Mouse (Mus musculus) gastrocnemius, adult 18-20 months (tissue): Measurements from ENCODE around the gene Slc26a10. TPM values are rescaled to one million over a fixed set of nuclear protein-coding genes. Genes with fewer than 3 reads are reported as not detected.

Experiments
- DNase-seq: peaks from one replicate; pipeline ENCODE4 v3.0.0; 2021; ENCODE audit warnings: low spot score
- total RNA-seq, 2 experiments: library from RNA; stranded (reverse); gene quantifications; 2 replicates each; pipeline ENCODE4 v1.2.3; 2021

The Slc26a10 gene
- total RNA-seq, 2 experiments from 2014 or later, result 1.6 to 2.9 TPM

- DNase-seq, result no peak
These were observed 3.3 kb upstream of the Slc26a10 start for GRCm38 (mm10) chr10:127183759-127184158.

DNA sequence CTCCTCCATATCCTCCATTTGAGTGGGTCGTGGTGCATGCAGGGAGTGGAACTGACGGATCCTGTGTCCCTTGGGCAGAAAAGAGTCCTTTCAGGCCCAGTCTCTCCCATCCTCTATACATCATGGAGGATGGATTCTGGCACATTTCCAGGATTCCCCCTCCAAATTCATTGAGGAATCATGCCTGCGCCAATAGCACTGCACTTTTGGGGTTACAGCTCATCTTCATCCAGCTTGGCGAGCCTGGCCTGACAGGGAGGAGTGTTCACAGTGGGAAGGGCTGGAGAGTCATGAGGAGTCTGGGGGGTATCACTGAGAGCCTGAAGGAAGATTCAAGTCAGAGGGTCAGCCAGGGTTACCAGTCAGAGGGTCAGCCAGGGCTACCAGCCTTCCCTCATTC lies 2.2 kb upstream of the Slc26a10 start:
- DNase-seq, result no peak

- no peak for DNase-seq
These were observed 1.1 kb upstream of the Slc26a10 start for GRCm38 (mm10) chr10:127181566-127181965.

- DNase-seq, result no peak
These were observed 226 bp upstream of the Slc26a10 start for GRCm38 (mm10) chr10:127180695-127181047.

DNA sequence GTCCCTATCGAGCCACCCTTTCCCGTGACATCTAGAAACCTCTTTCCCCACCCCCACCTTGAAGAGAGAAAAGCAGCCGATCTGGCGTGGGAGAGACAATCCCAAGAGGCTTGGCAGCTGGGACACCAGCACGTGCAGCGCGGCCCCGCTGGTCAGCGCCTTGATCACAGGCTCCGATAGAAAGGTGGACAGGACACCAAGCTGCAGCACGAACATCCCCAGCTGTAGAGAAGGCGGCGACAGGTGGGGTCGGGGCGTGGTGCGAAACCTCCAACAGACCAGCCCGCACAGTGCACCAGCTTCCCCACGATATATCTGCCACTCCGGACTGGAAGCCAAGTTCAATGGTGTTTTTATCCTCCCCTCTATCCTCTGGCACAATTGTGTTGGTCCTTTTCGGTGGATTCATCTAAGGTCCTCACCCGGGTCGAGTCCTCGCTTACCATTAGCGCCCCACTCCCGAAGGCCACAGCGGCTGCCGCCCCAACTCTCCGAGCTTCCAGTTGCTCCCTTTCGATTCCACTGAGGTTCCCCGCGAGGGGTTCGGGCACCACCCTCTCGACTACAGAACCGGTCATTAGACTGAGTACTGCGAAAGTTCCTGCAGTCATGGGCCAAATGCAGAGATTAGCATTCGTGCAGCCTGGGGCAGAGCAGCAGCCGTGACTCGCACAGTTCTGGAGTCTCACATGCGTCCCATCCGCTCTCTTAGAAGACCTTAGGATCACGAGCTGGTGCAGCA lies 2.0 kb downstream of the Slc26a10 start:
- no peak for DNase-seq

GRCm38 (mm10) chr10:127177719-127178118 lies 2.7 kb downstream of the Slc26a10 start:
- peak; percentile 81 for DNase-seq

GRCm38 (mm10) chr10:127177235-127177634 lies 3.2 kb downstream of the Slc26a10 start:
- DNase-seq, result no peak

GRCm38 (mm10) chr10:127176756-127177155 lies 3.7 kb downstream of the Slc26a10 start:
- no peak for DNase-seq

DNA sequence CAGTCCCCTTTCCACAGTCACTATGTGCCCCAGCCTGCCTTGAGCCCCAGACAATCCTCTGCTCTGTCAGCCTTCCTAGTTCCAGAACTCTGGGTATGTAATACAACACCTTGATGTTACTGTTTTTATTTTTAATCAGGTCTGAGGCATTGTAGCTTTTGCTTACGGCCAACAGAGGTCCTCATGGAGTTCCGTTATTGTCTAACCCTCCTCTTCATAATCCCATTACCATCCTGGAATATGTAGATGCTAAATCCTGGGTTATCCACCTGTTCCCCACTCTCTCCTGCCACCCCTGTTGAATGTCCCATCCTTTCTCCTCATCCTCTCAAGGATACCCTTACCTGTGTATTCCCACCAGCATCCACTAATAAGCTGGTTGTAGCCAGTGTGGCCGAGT lies 4.2 kb downstream of the Slc26a10 start:
- no peak for DNase-seq

- DNase-seq, result no peak
These were observed 6.3 kb downstream of the Slc26a10 start for GRCm38 (mm10) chr10:127174170-127174569.

- DNase-seq, result no peak
These were observed 7.0 kb downstream of the Slc26a10 start for GRCm38 (mm10) chr10:127173148-127174065.

DNA sequence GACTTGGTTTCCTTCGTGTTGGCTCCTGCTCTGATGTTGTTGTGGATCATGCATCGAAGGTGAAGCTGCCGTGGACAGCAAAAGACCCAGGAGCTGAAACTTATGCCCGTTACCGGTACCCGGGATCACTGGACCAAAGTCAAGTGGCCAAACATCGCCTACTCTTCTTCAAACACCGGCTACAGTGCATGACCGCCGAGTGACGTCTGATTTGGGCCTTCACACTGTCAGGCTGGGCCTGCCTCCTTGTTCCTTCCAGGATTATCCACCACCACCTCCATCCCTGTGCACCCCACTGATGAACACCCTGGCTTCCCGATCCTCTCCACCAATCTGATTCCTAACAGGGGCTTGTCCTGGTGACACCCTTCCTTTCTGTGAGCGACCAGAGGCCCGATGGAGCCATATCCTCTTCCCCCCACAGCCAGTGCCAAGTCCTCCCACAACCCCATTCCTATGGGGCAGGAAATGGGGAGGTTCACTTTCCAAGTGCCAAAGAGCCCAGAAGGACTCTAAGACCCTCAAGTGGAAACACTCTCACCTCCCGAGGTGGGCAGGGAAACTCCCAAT lies 8.7 kb downstream of the Slc26a10 start:
- DNase-seq, result no peak

GRCm38 (mm10) chr10:127170837-127171272 lies 9.6 kb downstream of the Slc26a10 start:
- peak; percentile 60 for DNase-seq

DNA sequence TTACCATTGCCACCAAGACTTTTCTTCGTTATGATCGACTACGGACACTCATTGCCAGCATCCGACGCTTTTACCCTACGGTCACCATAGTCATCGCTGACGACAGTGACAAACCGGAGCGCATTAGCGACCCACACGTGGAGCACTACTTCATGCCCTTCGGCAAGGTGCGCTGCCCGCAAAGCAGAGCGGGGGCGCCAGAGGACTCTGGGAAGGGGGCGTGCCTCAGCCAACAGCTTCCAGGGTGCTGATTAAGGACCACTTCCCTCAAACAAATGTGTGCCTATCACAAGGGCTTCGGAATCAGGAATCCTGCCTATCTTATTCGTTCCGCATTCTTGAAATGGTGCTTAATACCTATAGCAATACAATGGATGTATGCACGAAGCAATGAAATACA lies 10.4 kb downstream of the Slc26a10 start:
- no peak for DNase-seq

- no peak for DNase-seq
These were observed 12.7 kb downstream of the Slc26a10 start for GRCm38 (mm10) chr10:127167614-127168192.

- DNase-seq, result no peak
These were observed 13.5 kb downstream of the Slc26a10 start for GRCm38 (mm10) chr10:127166771-127167613.

GRCm38 (mm10) chr10:127166404-127166715 lies 14.1 kb downstream of the Slc26a10 start:
- no peak for DNase-seq

- DNase-seq, result no peak
These were observed 14.6 kb downstream of the Slc26a10 start for GRCm38 (mm10) chr10:127165654-127166403.

DNA sequence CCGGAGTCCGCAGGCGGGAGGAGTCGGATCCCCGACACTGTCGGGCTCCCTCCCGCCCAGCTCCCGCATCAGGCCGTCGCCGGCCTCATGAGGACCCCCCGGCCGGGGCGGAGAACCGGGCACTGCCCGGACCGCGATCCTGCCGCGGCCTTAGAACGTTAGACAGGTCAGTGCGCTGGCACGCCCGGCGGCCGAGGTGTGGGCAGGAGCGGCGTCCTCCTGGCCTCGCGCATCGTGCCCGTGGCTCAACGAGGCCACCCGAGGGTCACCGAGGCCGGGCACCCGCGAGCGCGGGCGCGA lies 15.1 kb downstream of the Slc26a10 start:
- DNase-seq, result no peak

GRCm38 (mm10) chr10:127164631-127165353 lies 15.7 kb downstream of the Slc26a10 start, which contains the start of gene B4galnt1:
Gene B4galnt1 (plus strand): TSS chr10:127165225.
- DNase-seq, result peak; percentile 59
